Mouse (Mus musculus) forebrain, embryonic 13.5 days (tissue): ENCODE data around the gene Gm14862. TPM values are rescaled to one million over a fixed set of nuclear protein-coding genes. Genes with fewer than 3 reads are reported as not detected.

Experiments used
- ATAC-seq: fragments of 200-750 bp; cut with Nextera tagmentation; 2 replicates; pipeline ENCODE4 v1.8.0; 2017
- H3K27ac ChIP-seq: fragments of 300-500 bp; sonication (generic); 2 replicates; pipeline ENCODE4 v1.5.1; 2015; ENCODE audit warnings: inconsistent platforms, mild to moderate bottlenecking, moderate library complexity
- H3K27me3 ChIP-seq: fragments of 300-500 bp; sonication (generic); 2 replicates; pipeline ENCODE4 v1.6.1; 2015; ENCODE audit warnings: mild to moderate bottlenecking, inconsistent platforms
- H3K36me3 ChIP-seq: fragments of 300-500 bp; sonication (generic); 2 replicates; pipeline ENCODE4 v1.6.1; 2015; ENCODE audit warnings: mild to moderate bottlenecking, inconsistent platforms; ENCODE audit not compliant: poor library complexity, severe bottlenecking
- H3K4me1 ChIP-seq: fragments of 300-500 bp; sonication (generic); 2 replicates; pipeline ENCODE4 v1.6.1; 2015; ENCODE audit warnings: inconsistent platforms
- H3K4me2 ChIP-seq: fragments of 300-500 bp; sonication (generic); 2 replicates; pipeline ENCODE4 v1.6.1; 2015; ENCODE audit warnings: inconsistent platforms, mild to moderate bottlenecking, moderate library complexity
- H3K4me3 ChIP-seq: fragments of 300-500 bp; sonication (generic); 2 replicates; pipeline ENCODE4 v1.5.1; 2015; ENCODE audit warnings: mild to moderate bottlenecking, inconsistent platforms
- H3K9ac ChIP-seq: fragments of 300-500 bp; sonication (generic); 2 replicates; pipeline ENCODE4 v1.6.1; 2015; ENCODE audit warnings: mild to moderate bottlenecking, inconsistent platforms
- H3K9me3 ChIP-seq: fragments of 300-500 bp; sonication (generic); replicated peaks from 2 replicates; pipeline ENCODE4 v1.6.1; 2016; ENCODE audit warnings: inconsistent platforms
- WGBS: fragments of 180-500 bp; shearing (Covaris S2); methylation state at CpG from one replicate; pipeline ENCODE4 v1.1.7; 2015; 5-methylcytosine and 5-hydroxymethylcytosine counted together
- polyA plus RNA-seq: library from polyadenylated mRNA; unstranded; fragments of >200 nt; fragmentation: Nextera tagmentation; extraction: Ambion mirVana; gene quantifications from 2 replicates; pipeline ENCODE4 v1.2.1, GENCODE M21; 2015

The Gm14862 gene
- polyA plus RNA-seq, 1 experiment from 2014 or later = not detected

GRCm38 (mm10) chrX:9259267-9259666, 2.6 kb upstream of the Gm14862 start:
- Histone ChIP-seq H3K27ac (no peak overlapping the region), H3K36me3 (no peaks in the 10 kb centered on the region), H3K9me3 (no peaks in the 10 kb centered on the region), H3K4me3 (no peak overlapping the region), H3K27me3 (no peaks in the 10 kb centered on the region), H3K4me2 (no peak overlapping the region), H3K4me1 (no peaks in the 10 kb centered on the region), H3K9ac (no peak overlapping the region)
- ATAC-seq = no peak
- 81% methylated on average over 1 of the region's 1 CpGs for WGBS

- Histone ChIP-seq H3K4me3 (no peak overlapping the region), H3K9me3 (no peaks in the 10 kb centered on the region), H3K27ac (no peak overlapping the region), H3K4me2 (no peak overlapping the region), H3K9ac (no peak overlapping the region), H3K36me3 (no peaks in the 10 kb centered on the region), H3K4me1 (no peaks in the 10 kb centered on the region), H3K27me3 (no peaks in the 10 kb centered on the region)
- WGBS = 93% methylated on average over 7 of the region's 7 CpGs
- ATAC-seq = no peak
Observed at GRCm38 (mm10) chrX:9257831-9258230, 1.1 kb upstream of the Gm14862 start.

GRCm38 (mm10) chrX:9254901-9255300, 1.8 kb downstream of the Gm14862 start:
- H3K27me3 ChIP-seq = no peaks in the 10 kb centered on the region
- H3K36me3 ChIP-seq = no peaks in the 10 kb centered on the region
- H3K4me1 ChIP-seq = no peaks in the 10 kb centered on the region
- no peak overlapping the region for H3K4me2 ChIP-seq
- H3K9ac ChIP-seq = no peak overlapping the region
- H3K4me3 ChIP-seq = no peak overlapping the region
- H3K27ac ChIP-seq = no peak overlapping the region
- 89% methylated on average over 3 of the region's 3 CpGs for WGBS
- ATAC-seq = no peak
- H3K9me3 ChIP-seq = no peaks in the 10 kb centered on the region

- no peaks in the 10 kb centered on the region for H3K36me3 ChIP-seq
- no peak overlapping the region for H3K4me3 ChIP-seq
- WGBS = 86% methylated on average over 10 of the region's 10 CpGs
- no peak overlapping the region for H3K9ac ChIP-seq
- H3K27ac ChIP-seq = no peak overlapping the region
- H3K4me2 ChIP-seq = no peak overlapping the region
- no peaks in the 10 kb centered on the region for H3K9me3 ChIP-seq
- H3K27me3 ChIP-seq = no peaks in the 10 kb centered on the region
- ATAC-seq = no peak
- H3K4me1 ChIP-seq = no peaks in the 10 kb centered on the region
Observed at GRCm38 (mm10) chrX:9253990-9254389, 2.7 kb downstream of the Gm14862 start.

- H3K4me1 ChIP-seq = peaks cover 6% of the 10 kb centered on the region; the same call in 1 of the 2 replicates
- no peaks in the 10 kb centered on the region for H3K36me3 ChIP-seq
- ATAC-seq = peak; percentile 87
- H3K9ac ChIP-seq = no peak overlapping the region
- no peak overlapping the region for H3K4me3 ChIP-seq
- no peaks in the 10 kb centered on the region for H3K9me3 ChIP-seq
- no peaks in the 10 kb centered on the region for H3K27me3 ChIP-seq
- H3K4me2 ChIP-seq = no peak overlapping the region
- no peak overlapping the region for H3K27ac ChIP-seq
- WGBS = 29% methylated on average over 5 of the region's 5 CpGs
Observed at GRCm38 (mm10) chrX:9248911-9249310, 7.8 kb downstream of the Gm14862 start.

- no peak overlapping the region for H3K9ac ChIP-seq
- H3K27me3 ChIP-seq = no peaks in the 10 kb centered on the region
- H3K27ac ChIP-seq = no peak overlapping the region
- H3K9me3 ChIP-seq = no peaks in the 10 kb centered on the region
- H3K36me3 ChIP-seq = no peaks in the 10 kb centered on the region
- WGBS = 58% methylated on average over 12 of the region's 12 CpGs
- H3K4me1 ChIP-seq = peaks cover 17% of the 10 kb centered on the region
- no peak for ATAC-seq
- H3K4me3 ChIP-seq = no peak overlapping the region
- no peak overlapping the region for H3K4me2 ChIP-seq
Observed at GRCm38 (mm10) chrX:9244603-9245336, 11.9 kb downstream of the Gm14862 start.

GRCm38 (mm10) chrX:9243381-9243864, 13.3 kb downstream of the Gm14862 start:
- no peaks in the 10 kb centered on the region for H3K36me3 ChIP-seq
- WGBS = 57% methylated on average over 8 of the region's 8 CpGs
- ATAC-seq = peak; percentile 75

GRCm38 (mm10) chrX:9240737-9241591, 15.7 kb downstream of the Gm14862 start:
- Histone ChIP-seq H3K27me3 (no peaks in the 10 kb centered on the region), H3K4me3 (no peak overlapping the region), H3K9me3 (no peaks in the 10 kb centered on the region), H3K9ac (no peak overlapping the region), H3K4me1 (peaks cover 17% of the 10 kb centered on the region), H3K4me2 (no peak overlapping the region), H3K36me3 (no peaks in the 10 kb centered on the region), H3K27ac (no peak overlapping the region)
- peak; percentile 61 for ATAC-seq
- WGBS = 51% methylated on average over 5 of the region's 5 CpGs

More at GRCm38 (mm10) chrX:9243381-9243864, 13.3 kb downstream of the Gm14862 start:
- Histone ChIP-seq H3K4me2 (no peak overlapping the region), H3K9me3 (no peaks in the 10 kb centered on the region), H3K4me1 (peaks cover 17% of the 10 kb centered on the region), H3K4me3 (no peak overlapping the region), H3K27ac (peak overlapping the region; percentile 48; the same call in 1 of the 2 replicates), H3K27me3 (no peaks in the 10 kb centered on the region), H3K9ac (no peak overlapping the region)

- H3K4me3 ChIP-seq = no peak overlapping the region
- no peak overlapping the region for H3K4me2 ChIP-seq
- 65% methylated on average over 2 of the region's 2 CpGs for WGBS
- no peak overlapping the region for H3K9ac ChIP-seq
- no peak overlapping the region for H3K27ac ChIP-seq
- no peaks in the 10 kb centered on the region for H3K9me3 ChIP-seq
- no peaks in the 10 kb centered on the region for H3K36me3 ChIP-seq
- H3K4me1 ChIP-seq = no peaks in the 10 kb centered on the region
- no peaks in the 10 kb centered on the region for H3K27me3 ChIP-seq
- ATAC-seq = no peak
Observed at GRCm38 (mm10) chrX:9227105-9227504, 29.6 kb downstream of the Gm14862 start.

GRCm38 (mm10) chrX:9222412-9223221, 34.1 kb downstream of the Gm14862 start:
- no peaks in the 10 kb centered on the region for H3K36me3 ChIP-seq
- 95% methylated on average over 3 of the region's 3 CpGs for WGBS
- H3K4me3 ChIP-seq = no peak overlapping the region
- no peak overlapping the region for H3K9ac ChIP-seq
- no peak for ATAC-seq
- no peaks in the 10 kb centered on the region for H3K9me3 ChIP-seq
- H3K4me2 ChIP-seq = no peak overlapping the region
- H3K27me3 ChIP-seq = no peaks in the 10 kb centered on the region
- H3K4me1 ChIP-seq = no peaks in the 10 kb centered on the region
- H3K27ac ChIP-seq = no peak overlapping the region

GRCm38 (mm10) chrX:9221736-9222135, 35.0 kb downstream of the Gm14862 start:
- Histone ChIP-seq H3K9me3 (no peaks in the 10 kb centered on the region), H3K9ac (no peak overlapping the region), H3K4me1 (no peaks in the 10 kb centered on the region), H3K27me3 (no peaks in the 10 kb centered on the region), H3K36me3 (no peaks in the 10 kb centered on the region), H3K4me2 (no peak overlapping the region), H3K4me3 (no peak overlapping the region), H3K27ac (no peak overlapping the region)
- no peak for ATAC-seq
- WGBS = 88% methylated on average over 4 of the region's 4 CpGs

- no peaks in the 10 kb centered on the region for H3K27me3 ChIP-seq
- no peak overlapping the region for H3K4me3 ChIP-seq
- 28% methylated on average over 6 of the region's 6 CpGs for WGBS
- no peaks in the 10 kb centered on the region for H3K4me1 ChIP-seq
- H3K9me3 ChIP-seq = no peaks in the 10 kb centered on the region
- H3K27ac ChIP-seq = no peak overlapping the region
- H3K36me3 ChIP-seq = no peaks in the 10 kb centered on the region
- no peak overlapping the region for H3K9ac ChIP-seq
- ATAC-seq = no peak
- H3K4me2 ChIP-seq = no peak overlapping the region
Observed at GRCm38 (mm10) chrX:9221206-9221605, 35.5 kb downstream of the Gm14862 start.
